Mouse (Mus musculus): ENCODE results near the gene Smarcd2.

The Smarcd2 gene

GRCm38 (mm10) chr11:106282452-106282851 lies 9.7 kb upstream of the Smarcd2 start:
- in situ Hi-C loops (cut with MboI; ENCODE audit: unreplicated experiment in 2 of 2) = no loop called here

DNA sequence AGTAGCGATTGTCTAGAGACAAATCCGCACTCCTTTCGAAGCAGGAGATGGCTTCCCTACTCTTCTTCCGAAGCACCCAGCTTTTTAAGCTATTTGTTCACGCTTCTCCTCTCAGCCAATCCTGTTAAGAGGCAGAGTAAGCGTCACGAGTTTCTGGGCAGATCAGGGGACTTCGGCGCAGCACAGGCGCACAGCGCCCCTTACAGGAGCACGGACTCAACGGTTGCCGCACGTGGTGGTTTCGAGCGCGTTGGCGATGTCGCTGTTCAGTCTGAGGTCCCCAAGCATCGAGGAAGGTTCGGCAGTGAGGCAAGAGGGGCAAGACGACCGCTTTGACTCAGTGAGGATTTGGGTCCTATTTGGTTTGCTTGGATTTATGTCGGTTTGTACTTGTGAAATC lies 3.7 kb upstream of the Smarcd2 start, which contains the start of gene Tcam1:
Tcam1 (plus strand) TSS at position 219 of the 400 bp plus-strand sequence.
- in situ Hi-C loops (cut with MboI; ENCODE audit: unreplicated experiment in 2 of 2) = no loop called here

GRCm38 (mm10) chr11:106274971-106275411 lies 2.2 kb upstream of the Smarcd2 start:
- in situ Hi-C loops (cut with MboI; ENCODE audit: unreplicated experiment in 2 of 2) = no loop called here

GRCm38 (mm10) chr11:106274374-106274773 lies 1.6 kb upstream of the Smarcd2 start:
- in situ Hi-C loops (cut with MboI; ENCODE audit: unreplicated experiment in 2 of 2) = no loop called here

DNA sequence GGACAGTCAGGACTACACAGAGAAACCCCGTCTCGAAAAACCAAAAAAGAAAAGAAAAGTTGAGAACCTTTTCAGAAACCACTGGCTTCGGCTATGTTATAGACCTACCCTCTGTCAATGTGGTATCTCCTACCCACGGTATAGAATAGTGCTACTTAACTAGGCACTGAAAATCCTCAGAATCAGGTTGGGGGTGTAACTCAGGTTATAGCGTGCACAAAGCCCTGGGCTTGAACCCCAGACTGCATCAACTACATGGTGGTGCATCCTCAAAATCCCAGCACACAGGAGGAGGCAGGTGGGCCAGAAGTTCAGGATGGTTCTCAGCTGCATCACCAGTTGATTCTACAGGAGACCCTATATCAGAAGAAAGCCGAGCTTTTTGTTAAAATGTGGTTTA lies 1.0 kb upstream of the Smarcd2 start:
- in situ Hi-C loops (cut with MboI; ENCODE audit: unreplicated experiment in 2 of 2) = no loop called here

DNA sequence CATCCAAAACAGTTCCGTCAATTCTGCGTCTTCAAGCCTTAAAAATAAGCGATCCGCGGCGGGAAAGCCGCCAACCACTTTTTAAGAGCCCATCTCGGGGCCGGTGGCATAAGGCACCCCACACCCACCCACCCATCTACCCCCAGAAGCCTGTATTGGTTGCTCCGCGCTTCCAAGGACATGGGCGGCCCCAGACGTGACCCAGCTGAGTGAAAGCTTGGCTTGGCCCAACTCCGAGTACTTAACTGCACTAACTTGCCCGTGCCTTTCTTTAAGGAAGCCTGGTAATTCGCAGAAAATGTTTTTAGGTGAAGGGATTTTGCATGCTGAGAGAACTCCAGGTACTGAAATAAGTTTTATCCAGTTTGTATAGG lies 526 bp upstream of the Smarcd2 start:
- in situ Hi-C loops (cut with MboI; ENCODE audit: unreplicated experiment in 2 of 2) = no loop called here

DNA sequence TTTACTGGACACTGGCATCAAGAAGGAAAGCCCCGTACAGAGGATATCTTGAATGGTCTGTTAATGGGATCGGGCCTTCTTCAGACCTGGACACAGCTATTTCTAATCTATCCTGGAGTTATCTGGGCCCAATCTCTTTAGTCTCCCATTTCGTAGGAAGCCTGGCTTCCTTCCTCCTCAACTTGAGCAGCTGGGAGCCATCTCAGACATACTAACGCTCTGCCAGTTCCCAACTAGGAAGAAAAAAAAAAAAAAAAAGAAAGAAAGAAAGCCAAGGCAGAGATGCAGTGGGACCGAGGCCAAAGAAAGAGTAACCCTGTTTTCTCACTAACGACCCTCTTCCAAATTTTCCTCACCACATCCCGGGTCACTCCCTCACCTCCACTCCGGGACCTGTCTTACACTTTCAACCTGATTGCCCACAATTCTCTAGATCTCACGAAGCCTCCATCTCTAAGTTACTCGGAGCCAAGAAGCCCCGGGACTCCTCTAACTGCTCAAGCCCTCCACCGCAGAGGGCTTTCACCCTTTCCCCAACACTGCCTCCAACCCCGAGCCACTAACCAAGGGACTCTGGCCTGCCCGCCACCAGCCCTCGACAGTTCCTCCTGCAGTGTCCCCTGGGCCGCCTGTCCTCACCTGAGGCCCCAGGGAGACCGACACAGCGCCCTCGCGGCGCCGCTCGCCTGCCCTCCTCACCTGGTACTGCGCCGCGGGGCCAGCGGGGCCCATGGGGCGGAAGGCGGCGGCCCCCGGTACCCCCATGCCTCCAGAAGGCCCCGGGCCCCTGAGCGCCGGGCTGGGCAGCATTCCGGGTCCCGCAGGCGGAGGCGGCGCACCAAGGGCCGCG lies 753 bp downstream of the Smarcd2 start:
- in situ Hi-C loops (cut with MboI; ENCODE audit: unreplicated experiment in 2 of 2) = no loop called here

- in situ Hi-C loops (cut with MboI; ENCODE audit: unreplicated experiment in 2 of 2) = no loop called here
These were observed 1.5 kb downstream of the Smarcd2 start for GRCm38 (mm10) chr11:106271131-106271793.

- in situ Hi-C loops (cut with MboI; ENCODE audit: unreplicated experiment in 2 of 2) = loop anchor here in 1 of 2 experiments (5.0 kb wide), 1 partner anchor 47 kb away; no protein-coding TSS in a partner anchor
These were observed 3.7 kb downstream of the Smarcd2 start for GRCm38 (mm10) chr11:106269060-106269431.

DNA sequence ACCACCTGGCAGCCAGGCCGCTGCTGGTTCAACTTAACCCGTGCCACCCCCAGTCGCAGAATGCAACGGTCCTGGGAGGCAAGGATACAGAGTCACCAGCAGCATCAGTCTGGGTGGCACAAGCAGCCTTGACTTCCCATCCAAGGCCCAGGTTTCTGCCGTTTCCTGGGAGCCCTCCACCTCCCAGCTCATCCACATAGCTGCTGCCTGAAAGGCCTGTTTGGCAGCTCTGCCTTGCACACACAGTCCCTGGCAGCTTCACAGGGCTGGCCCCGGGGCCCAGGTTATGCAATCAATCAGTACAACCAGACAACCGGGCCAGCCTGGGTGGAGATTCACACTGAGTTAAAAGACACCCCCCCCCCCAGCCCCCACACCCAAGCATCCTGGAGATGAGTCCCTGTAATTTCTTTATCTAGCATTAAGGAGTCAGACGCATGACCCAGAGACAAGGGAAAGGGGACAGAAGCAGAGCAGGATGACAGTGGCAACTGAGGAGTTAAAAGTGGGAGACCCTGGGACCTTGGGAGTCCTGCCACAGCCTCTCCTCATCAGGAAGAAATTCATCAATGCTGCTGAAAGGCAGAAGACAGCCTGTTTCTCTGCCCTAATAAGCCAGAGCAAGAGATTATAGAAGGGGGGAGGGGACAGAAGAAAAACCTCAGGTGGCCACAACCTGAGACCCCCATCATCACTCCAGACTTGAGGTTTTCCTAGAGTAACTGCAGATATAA lies 4.3 kb downstream of the Smarcd2 start:
- in situ Hi-C loops (cut with MboI; ENCODE audit: unreplicated experiment in 2 of 2) = loop anchor here in 1 of 2 experiments (5.0 kb wide), 1 partner anchor 46 kb away; no protein-coding TSS in a partner anchor

DNA sequence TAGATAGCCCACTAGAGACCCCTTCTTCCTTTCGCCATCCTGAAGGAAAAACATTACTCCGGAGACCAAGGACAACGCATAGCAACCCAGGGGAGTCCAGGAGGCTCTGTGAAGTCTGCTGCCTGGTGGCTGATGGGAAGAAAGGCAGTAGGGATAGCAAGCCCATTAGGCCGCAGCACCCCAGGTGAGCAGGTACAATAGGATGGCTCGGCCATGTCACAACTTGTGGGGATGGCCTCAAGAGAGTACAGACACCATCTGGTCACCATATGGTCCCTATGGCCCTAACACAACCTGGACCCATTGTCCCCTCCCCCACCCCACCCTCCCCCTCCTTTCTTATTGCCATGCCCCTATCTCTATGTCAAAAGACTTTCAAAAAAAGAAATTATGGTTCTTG lies 4.9 kb downstream of the Smarcd2 start:
- in situ Hi-C loops (cut with MboI; ENCODE audit: unreplicated experiment in 2 of 2) = loop anchor here in 1 of 2 experiments (5.0 kb wide), 1 partner anchor 46 kb away; no protein-coding TSS in a partner anchor

DNA sequence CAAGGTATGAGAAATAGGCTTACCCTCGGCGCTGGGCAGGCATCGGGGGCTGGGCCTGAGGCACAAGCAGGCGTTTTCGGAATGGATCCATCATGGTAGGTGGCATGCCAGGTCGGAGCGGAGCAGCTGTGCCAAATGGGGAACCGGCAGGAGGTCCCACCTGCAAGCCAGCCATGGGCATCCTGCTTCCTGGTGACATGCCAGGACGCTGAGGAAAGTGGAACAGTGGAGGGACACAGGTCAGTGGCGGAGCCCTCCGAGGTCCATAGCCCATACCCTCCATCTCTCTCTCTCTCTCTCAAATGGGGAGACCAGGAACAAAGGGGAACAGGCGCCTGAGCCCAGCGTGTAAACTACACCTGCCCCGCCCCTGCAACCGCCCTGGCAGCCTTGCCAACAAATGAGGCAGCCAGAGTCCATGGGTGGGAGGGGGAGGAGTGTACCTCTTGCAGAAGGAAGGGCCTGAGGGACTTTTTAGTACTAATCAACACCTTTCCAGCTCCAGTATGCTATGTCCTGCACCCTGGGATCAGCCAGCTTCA lies 5.4 kb downstream of the Smarcd2 start:
- in situ Hi-C loops (cut with MboI; ENCODE audit: unreplicated experiment in 2 of 2) = loop anchor here in 1 of 2 experiments (5.0 kb wide), 1 partner anchor 45 kb away; no protein-coding TSS in a partner anchor

GRCm38 (mm10) chr11:106266431-106266830 lies 6.3 kb downstream of the Smarcd2 start:
- in situ Hi-C loops (cut with MboI; ENCODE audit: unreplicated experiment in 2 of 2) = loop anchor here in 1 of 2 experiments (5.0 kb wide), 1 partner anchor 44 kb away; no protein-coding TSS in a partner anchor

- in situ Hi-C loops (cut with MboI; ENCODE audit: unreplicated experiment in 2 of 2) = loop anchor here in 1 of 2 experiments (5.0 kb wide), 1 partner anchor 43 kb away; no protein-coding TSS in a partner anchor
These were observed 7.2 kb downstream of the Smarcd2 start for GRCm38 (mm10) chr11:106265570-106265969.

DNA sequence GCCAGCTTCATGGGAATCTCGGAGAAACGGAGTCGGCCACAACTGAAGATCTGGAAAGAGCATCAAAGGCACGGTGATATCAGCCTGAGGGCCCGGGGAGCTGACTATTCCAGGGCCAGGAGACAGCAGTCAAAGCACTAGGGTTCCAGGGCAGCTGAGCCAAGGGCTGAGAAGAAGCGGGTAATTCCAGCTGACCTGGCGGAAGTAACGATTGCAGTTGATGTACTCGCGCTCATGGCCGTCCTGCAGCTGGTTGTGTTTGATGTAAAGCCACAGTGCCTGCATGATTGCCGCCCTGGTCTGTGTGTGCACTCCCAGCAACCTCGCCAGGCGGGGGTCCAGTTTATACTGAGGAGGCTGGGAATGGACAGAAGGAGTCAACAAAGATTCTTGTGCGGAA lies 7.8 kb downstream of the Smarcd2 start:
- in situ Hi-C loops (cut with MboI; ENCODE audit: unreplicated experiment in 2 of 2) = loop anchor here in 1 of 2 experiments (5.0 kb wide), 1 partner anchor 43 kb away; no protein-coding TSS in a partner anchor

DNA sequence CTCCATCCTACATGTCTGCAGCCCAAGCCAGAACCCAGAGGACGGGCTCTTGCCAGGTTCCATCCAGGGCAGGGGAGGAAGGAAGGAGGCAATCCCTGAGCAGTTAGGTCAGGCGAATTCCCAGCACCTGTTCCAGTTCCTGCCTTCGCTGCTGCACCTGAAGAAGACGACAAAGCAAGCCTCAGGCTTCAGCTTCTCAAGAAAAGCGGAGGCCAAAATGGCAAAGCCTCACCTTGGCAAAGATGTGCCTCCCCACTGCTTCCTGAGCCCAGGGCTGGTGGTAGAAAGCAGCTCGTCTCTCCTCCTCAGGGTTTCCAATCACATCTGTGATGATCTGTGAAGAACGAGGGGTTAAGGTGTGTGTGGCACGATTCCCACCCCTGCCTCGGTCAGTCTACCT lies 8.8 kb downstream of the Smarcd2 start:
- in situ Hi-C loops (cut with MboI; ENCODE audit: unreplicated experiment in 2 of 2) = no loop called here

DNA sequence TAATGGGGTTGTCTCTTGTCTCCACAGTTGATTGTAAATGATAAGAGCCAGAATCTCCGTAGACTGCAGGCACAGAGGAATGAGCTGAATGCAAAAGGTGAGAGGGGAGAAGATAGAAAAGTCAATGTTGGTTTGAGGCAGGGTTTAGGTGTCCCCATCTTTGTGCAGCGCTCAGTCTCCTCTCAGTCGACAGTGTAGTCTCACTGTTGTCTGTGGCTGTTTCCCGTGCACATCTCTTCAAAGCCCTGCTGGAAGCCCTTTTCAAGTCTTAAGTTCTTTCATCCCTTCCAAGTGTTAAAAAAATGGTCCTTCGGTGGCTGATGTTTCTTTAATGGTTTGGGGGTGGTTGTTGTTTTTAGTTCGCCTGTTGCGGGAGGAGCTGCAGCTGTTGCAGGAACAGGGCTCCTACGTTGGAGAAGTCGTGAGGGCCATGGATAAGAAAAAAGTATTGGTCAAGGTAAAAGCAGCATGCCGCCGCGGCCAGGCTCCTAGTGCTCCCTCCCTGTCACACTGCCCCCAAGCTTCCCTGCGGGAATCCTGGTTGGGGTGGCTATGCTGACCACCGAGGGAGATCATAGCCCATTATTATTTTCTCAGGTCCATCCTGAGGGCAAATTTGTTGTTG lies 11.8 kb downstream of the Smarcd2 start:
- in situ Hi-C loops (cut with MboI; ENCODE audit: unreplicated experiment in 2 of 2) = no loop called here

- in situ Hi-C loops (cut with MboI; ENCODE audit: unreplicated experiment in 2 of 2) = loop anchor here in 1 of 2 experiments (10.0 kb wide), 1 partner anchor 68 kb away; no protein-coding TSS in a partner anchor
These were observed 16.0 kb downstream of the Smarcd2 start for GRCm38 (mm10) chr11:106256775-106257174.

GRCm38 (mm10) chr11:106255685-106256451 lies 16.9 kb downstream of the Smarcd2 start, which contains the start of the genes Ftsj3 and Psmc5:
TSS of gene Ftsj3 (minus strand) at chr11:106256079.
TSS of gene Psmc5 (plus strand) at chr11:106256154.
- in situ Hi-C loops (cut with MboI; ENCODE audit: unreplicated experiment in 2 of 2) = loop anchor here in 1 of 2 experiments (10.0 kb wide), 1 partner anchor 69 kb away; no protein-coding TSS in a partner anchor
